Mouse (Mus musculus) T-cell, adult 2 months (primary cell): Measurements from ENCODE around the gene Hdac11.

Experiments used
- DNase-seq: peaks from one replicate; pipeline ENCODE4 v3.0.0; 2022; ENCODE audit warnings: low spot score

The Hdac11 gene

GRCm38 (mm10) chr6:91137343-91137956 lies 19.0 kb upstream of the Hdac11 start:
- no peak for DNase-seq

- DNase-seq = peak; percentile 57
Measured at GRCm38 (mm10) chr6:91139846-91140245, 16.6 kb upstream of the Hdac11 start.

- DNase-seq = no peak
Measured at GRCm38 (mm10) chr6:91145056-91145455, 11.4 kb upstream of the Hdac11 start.

- no peak for DNase-seq
Measured at GRCm38 (mm10) chr6:91145572-91145971, 10.9 kb upstream of the Hdac11 start.

GRCm38 (mm10) chr6:91146443-91147151 lies 9.9 kb upstream of the Hdac11 start:
- DNase-seq = no peak

GRCm38 (mm10) chr6:91147152-91147770 lies 9.2 kb upstream of the Hdac11 start:
- DNase-seq = no peak

GRCm38 (mm10) chr6:91152892-91153548 lies 3.4 kb upstream of the Hdac11 start:
- DNase-seq = no peak

- peak; percentile 7 for DNase-seq
Measured at GRCm38 (mm10) chr6:91153549-91154064, 2.9 kb upstream of the Hdac11 start.

GRCm38 (mm10) chr6:91154685-91155084 lies 1.8 kb upstream of the Hdac11 start:
- no peak for DNase-seq

- DNase-seq = no peak
Measured at GRCm38 (mm10) chr6:91155286-91155685, 1.2 kb upstream of the Hdac11 start.

GRCm38 (mm10) chr6:91156062-91156461 lies 403 bp upstream of the Hdac11 start:
- DNase-seq = no peak

- DNase-seq = no peak
Measured at GRCm38 (mm10) chr6:91157237-91157570, 739 bp downstream of the Hdac11 start.

- DNase-seq = no peak
Measured at GRCm38 (mm10) chr6:91159047-91159446, 2.6 kb downstream of the Hdac11 start.

- no peak for DNase-seq
Measured at GRCm38 (mm10) chr6:91160399-91160798, 3.9 kb downstream of the Hdac11 start.

- no peak for DNase-seq
Measured at GRCm38 (mm10) chr6:91160976-91161375, 4.5 kb downstream of the Hdac11 start.

GRCm38 (mm10) chr6:91161506-91162235 lies 5.2 kb downstream of the Hdac11 start:
- DNase-seq = no peak

GRCm38 (mm10) chr6:91162314-91162713 lies 5.8 kb downstream of the Hdac11 start:
- no peak for DNase-seq

- no peak for DNase-seq
Measured at GRCm38 (mm10) chr6:91163195-91163911, 6.9 kb downstream of the Hdac11 start.

- DNase-seq = no peak
Measured at GRCm38 (mm10) chr6:91164584-91164983, 8.1 kb downstream of the Hdac11 start.

- DNase-seq = peak; percentile 27
Measured at GRCm38 (mm10) chr6:91165210-91165609, 8.7 kb downstream of the Hdac11 start.

- DNase-seq = no peak
Measured at GRCm38 (mm10) chr6:91167828-91168227, 11.4 kb downstream of the Hdac11 start.
